Mouse (Mus musculus): ENCODE measurements around the gene Tmcc1.

- TF ChIP-seq CTCF (IDR thresholded peaks at IDR 0.05; ENCODE audit: low read depth, low read length) (no peak), EP300 (IDR thresholded peaks at IDR 0.05; ENCODE audit: insufficient read depth, low read depth, low read length) (no peak)
Measured at GRCm38 (mm10) chr6:116058541-116059300, 134.6 kb downstream of the Tmcc1 start.
